Mouse (Mus musculus) bone marrow macrophage, adult 2 months (primary cell): ENCODE measurements at regions not wholly inside any gene's neighbourhood (a gene's known extent, or its start where the extent isn't known, plus 50 kb on each side); places are given as distances from the start of the nearest gene placed in this dataset.

Experiments
- CTCF ChIP-seq: IDR thresholded peaks from 2 replicates; pipeline ENCODE4 v1.5.1; 2012; ENCODE audit warnings: low read depth, mild to moderate bottlenecking, low read length, moderate library complexity
- POLR2A ChIP-seq: IDR thresholded peaks from 2 replicates; pipeline ENCODE4 v1.6.1; 2012; ENCODE audit warnings: mild to moderate bottlenecking, low read depth, low read length, borderline replicate concordance

DNA sequence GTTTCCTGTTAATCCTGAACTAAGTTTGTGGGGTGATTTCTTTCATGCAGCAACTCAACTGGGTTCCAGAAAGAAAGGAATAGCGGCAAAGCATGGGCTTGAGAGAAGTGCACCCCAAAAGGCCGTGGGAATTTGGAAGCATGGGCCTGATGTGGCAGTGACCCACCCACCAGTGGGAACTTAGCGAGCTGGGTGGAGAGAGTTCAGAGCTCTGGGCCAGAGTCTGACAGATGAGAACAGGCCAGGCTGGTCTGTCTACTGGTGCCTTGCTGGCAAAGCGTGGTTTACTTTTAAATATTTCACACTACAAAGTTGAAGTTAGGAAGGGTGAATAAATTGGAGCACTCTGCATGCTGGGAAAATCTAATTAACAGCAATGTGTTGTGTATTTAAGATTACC is 235.2 kb downstream of the Kcnrg start:
- no peak for TF ChIP-seq CTCF
- no peak for TF ChIP-seq POLR2A
